Mouse (Mus musculus) ES-E14 (cell line): ENCODE data around the gene Olfr1191-ps1.
"Not testable (repeated sequence)": the region's sequence is repeated elsewhere in the genome, so short reads cannot be mapped to it uniquely, and the experiment has no call there.

Experiments used
- ZC3H11A ChIP-seq: IDR thresholded peaks from 2 replicates; pipeline ENCODE4 v1.6.1; 2012; ENCODE audit warnings: low read depth, mild to moderate bottlenecking, inconsistent platforms, low read length, borderline replicate concordance
- ZNF384 ChIP-seq: IDR thresholded peaks from 2 replicates; pipeline ENCODE4 v1.6.1; 2012; ENCODE audit warnings: low read depth, low read length, inconsistent platforms

- not testable (repeated sequence) for TF ChIP-seq ZC3H11A, ZNF384
These were observed at the start of gene Olfr1191-ps1 for GRCm38 (mm10) chr2:88640242-88640641.
